Mouse (Mus musculus): ENCODE data around the gene Kcnh8. TPM values are rescaled to one million over a fixed set of nuclear protein-coding genes. Genes with fewer than 3 reads are reported as not detected.

Kcnh8 gene
- total and polyA plus RNA-seq, 3 experiments, result 0.06 TPM; not detected in 2

- TF ChIP-seq POLR2A (IDR thresholded peaks at IDR 0.05; ENCODE audit: insufficient read depth, low read depth, low read length), result no peak
- no peak for TF ChIP-seq CTCF (IDR thresholded peaks at IDR 0.05)
- TF ChIP-seq EP300 (IDR thresholded peaks at IDR 0.05; ENCODE audit: insufficient read depth, low read depth, low read length), result no peak
- Histone ChIP-seq H3K4me1 (ENCODE audit: control insufficient read depth, insufficient read depth, low read length) (no peaks in the 10 kb centered on the region), H3K36me3 (ENCODE audit: control insufficient read depth, insufficient read depth, low read length) (no peaks in the 10 kb centered on the region), H3K27ac (no peak overlapping the region), H3K9ac (ENCODE audit: low read depth, low read length) (no peak overlapping the region), H3K4me3 (no peak overlapping the region), H3K79me2 (replicated peaks; ENCODE audit: control insufficient read depth, insufficient read depth, low read length) (no peaks in the 10 kb centered on the region), H3K27me3 (ENCODE audit: control insufficient read depth, insufficient read depth, low read length) (no peaks in the 10 kb centered on the region)
- intact Hi-C loops (cut with DNase I), result no loop called here
- WGBS, result 83% methylated on average over 4 of the region's 4 CpGs
- DNase-seq, result no peak
Observed at GRCm38 (mm10) chr17:52980958-52981357, 378.4 kb downstream of the Kcnh8 start.
